Mouse (Mus musculus) midbrain, embryonic 15.5 days (tissue): ENCODE data around the gene Tmprss3. TPM values are rescaled to one million over a fixed set of nuclear protein-coding genes. Genes with fewer than 3 reads are reported as not detected.

ENCODE experiments used
- ATAC-seq: fragments of 200-750 bp; cut with Nextera tagmentation; replicated peaks from 2 replicates; pipeline ENCODE4 v1.8.0; 2017; ENCODE audit warnings: moderate TSS enrichment
- H3K27ac ChIP-seq: fragments of 300-500 bp; sonication (generic); 2 replicates; pipeline ENCODE4 v1.5.1; 2015; ENCODE audit warnings: mild to moderate bottlenecking, inconsistent platforms
- H3K27me3 ChIP-seq: fragments of 300-500 bp; sonication (generic); replicated peaks from 2 replicates; pipeline ENCODE4 v1.6.1; 2015; ENCODE audit warnings: inconsistent platforms
- H3K36me3 ChIP-seq: fragments of 300-500 bp; sonication (generic); replicated peaks from 2 replicates; pipeline ENCODE4 v1.6.1; 2015; ENCODE audit warnings: inconsistent platforms
- H3K4me1 ChIP-seq: fragments of 300-500 bp; sonication (generic); 2 replicates; pipeline ENCODE4 v1.6.1; 2015; ENCODE audit warnings: inconsistent platforms
- H3K4me2 ChIP-seq: fragments of 300-500 bp; sonication (generic); 2 replicates; pipeline ENCODE4 v1.6.1; 2015; ENCODE audit warnings: inconsistent platforms, mild to moderate bottlenecking, moderate library complexity
- H3K4me3 ChIP-seq: fragments of 300-500 bp; sonication (generic); 2 replicates; pipeline ENCODE4 v1.5.1; 2015; ENCODE audit warnings: mild to moderate bottlenecking, inconsistent platforms
- H3K9ac ChIP-seq: fragments of 300-500 bp; sonication (generic); 2 replicates; pipeline ENCODE4 v1.6.1; 2015; ENCODE audit warnings: mild to moderate bottlenecking, inconsistent platforms
- H3K9me3 ChIP-seq: fragments of 300-500 bp; sonication (generic); 2 replicates; pipeline ENCODE4 v1.6.1; 2016; ENCODE audit warnings: inconsistent platforms
- WGBS: fragments of 180-500 bp; shearing (Covaris S2); methylation state at CpG from one replicate; pipeline ENCODE4 v1.1.7; 2015; ENCODE audit warnings: mixed read lengths; 5-methylcytosine and 5-hydroxymethylcytosine counted together
- polyA plus RNA-seq: library from polyadenylated mRNA; unstranded; fragments of >200 nt; fragmentation: Nextera tagmentation; extraction: Ambion mirVana; gene quantifications from 2 replicates; pipeline ENCODE4 v1.2.1, GENCODE M21; 2015

Gene Tmprss3
- 0.08 TPM in 1 of 2 replicates, not detected in the other for polyA plus RNA-seq

DNA sequence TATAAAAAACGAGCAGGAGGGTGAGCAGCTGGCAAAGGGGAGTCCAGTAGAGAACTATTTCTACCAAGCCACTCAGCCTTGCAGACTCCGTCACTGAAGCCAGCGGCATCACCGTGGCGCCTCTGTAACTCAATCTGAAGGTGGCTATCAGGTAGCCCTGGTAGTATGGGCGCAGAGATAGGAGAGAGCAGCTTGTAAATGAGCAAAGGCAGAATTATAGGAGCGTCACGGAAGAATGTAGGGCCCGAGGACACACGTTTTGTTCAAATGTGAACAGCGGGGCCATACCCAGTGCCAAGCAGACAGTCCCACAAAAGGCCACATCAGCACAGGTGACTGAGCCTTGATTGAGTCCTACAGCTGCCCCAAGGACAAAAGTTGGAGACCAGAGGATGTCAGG lies at the start of gene Tmprss3:
Gene Tmprss3 (minus strand): TSS at position 101 of the 400 bp plus-strand sequence.
- 86% methylated on average over 11 of the region's 11 CpGs for WGBS
- no peak for ATAC-seq
- no peaks in the 10 kb centered on the region for H3K9me3 ChIP-seq
- no peaks in the 10 kb centered on the region for H3K36me3 ChIP-seq
- H3K4me2 ChIP-seq, result no peak within 1 kb of the TSS
- no peaks in the 10 kb centered on the region for H3K4me1 ChIP-seq
- no peak within 1 kb of the TSS for H3K27ac ChIP-seq
- H3K9ac ChIP-seq, result no peak within 1 kb of the TSS
- H3K4me3 ChIP-seq, result no peak within 1 kb of the TSS
- H3K27me3 ChIP-seq, result no peaks in the 10 kb centered on the region

DNA sequence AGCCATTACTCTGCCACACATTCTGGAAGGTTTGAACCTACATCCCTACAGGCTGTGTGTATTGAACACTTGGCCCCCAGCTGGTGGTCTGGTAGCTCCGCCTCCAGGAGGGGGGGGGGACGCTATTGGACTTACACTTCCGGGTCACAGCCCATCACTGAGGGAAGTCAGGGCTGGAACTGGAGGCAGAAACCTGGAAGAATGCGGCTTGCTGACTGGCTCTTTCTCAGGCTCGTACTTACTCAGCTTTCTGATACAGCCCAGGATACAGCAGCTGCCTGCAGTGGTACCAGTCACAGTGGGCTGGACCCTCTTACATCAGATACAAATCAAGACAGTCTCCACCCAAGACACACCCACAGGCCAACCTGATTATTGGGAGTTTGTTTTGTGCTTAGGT lies 48.4 kb upstream of the Tmprss3 start:
- Histone ChIP-seq H3K9ac (no peak overlapping the region), H3K4me1 (no peaks in the 10 kb centered on the region), H3K9me3 (no peaks in the 10 kb centered on the region), H3K36me3 (no peaks in the 10 kb centered on the region), H3K27ac (no peak overlapping the region), H3K4me2 (no peak overlapping the region), H3K4me3 (no peak overlapping the region), H3K27me3 (no peaks in the 10 kb centered on the region)
- ATAC-seq, result no peak
- WGBS, result 47% methylated on average over 5 of the region's 5 CpGs

DNA sequence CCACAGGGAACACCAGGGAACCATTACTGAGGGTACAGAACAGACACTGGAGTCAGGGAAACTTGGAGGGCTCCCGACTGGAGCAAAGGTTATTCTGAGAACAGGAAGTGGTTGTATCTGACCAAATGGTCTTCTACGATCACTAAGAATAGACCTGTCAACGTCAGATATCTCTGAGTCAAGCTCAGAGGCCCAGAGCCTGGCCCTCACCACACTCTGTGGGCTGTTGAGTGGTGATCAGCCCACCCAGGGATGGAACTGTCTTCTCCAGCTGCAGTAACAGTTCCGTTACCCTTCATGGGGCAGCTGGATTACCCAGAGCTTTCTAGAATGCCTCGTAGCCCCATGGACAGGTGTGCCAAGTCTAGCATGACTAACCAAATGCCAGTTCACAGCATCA lies 46.5 kb upstream of the Tmprss3 start:
- H3K4me2 ChIP-seq, result no peak overlapping the region
- no peaks in the 10 kb centered on the region for H3K4me1 ChIP-seq
- no peak overlapping the region for H3K27ac ChIP-seq
- WGBS, result 83% methylated on average over 5 of the region's 5 CpGs
- no peaks in the 10 kb centered on the region for H3K9me3 ChIP-seq
- no peak for ATAC-seq
- H3K9ac ChIP-seq, result no peak overlapping the region
- no peaks in the 10 kb centered on the region for H3K27me3 ChIP-seq
- H3K36me3 ChIP-seq, result no peaks in the 10 kb centered on the region
- no peak overlapping the region for H3K4me3 ChIP-seq

DNA sequence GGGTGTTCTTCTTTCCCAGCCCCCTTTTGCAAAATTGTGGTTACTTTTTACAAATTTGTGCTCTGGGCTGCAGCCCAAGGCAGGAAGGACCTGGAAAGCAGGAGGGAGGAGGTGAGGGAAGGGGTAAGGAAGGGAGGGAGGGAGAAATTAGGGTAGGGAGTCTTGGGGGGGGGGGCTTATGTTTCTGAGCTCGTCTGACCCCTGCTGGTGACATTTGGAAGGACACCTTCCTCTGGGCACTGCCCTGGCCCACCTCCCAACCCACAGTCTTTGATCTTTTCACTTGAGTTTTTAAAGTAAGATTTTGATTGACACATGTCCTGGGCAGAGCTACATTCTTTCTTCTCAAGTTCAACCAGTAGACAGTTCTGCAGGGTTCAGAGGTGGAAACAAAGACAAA lies 44.0 kb upstream of the Tmprss3 start:
- H3K4me2 ChIP-seq, result no peak overlapping the region
- no peak overlapping the region for H3K4me3 ChIP-seq
- H3K9ac ChIP-seq, result no peak overlapping the region
- WGBS, result 0% methylated on average over 1 of the region's 1 CpGs
- ATAC-seq, result no peak
- H3K9me3 ChIP-seq, result no peaks in the 10 kb centered on the region
- no peaks in the 10 kb centered on the region for H3K27me3 ChIP-seq
- no peak overlapping the region for H3K27ac ChIP-seq
- H3K4me1 ChIP-seq, result no peaks in the 10 kb centered on the region
- H3K36me3 ChIP-seq, result no peaks in the 10 kb centered on the region

DNA sequence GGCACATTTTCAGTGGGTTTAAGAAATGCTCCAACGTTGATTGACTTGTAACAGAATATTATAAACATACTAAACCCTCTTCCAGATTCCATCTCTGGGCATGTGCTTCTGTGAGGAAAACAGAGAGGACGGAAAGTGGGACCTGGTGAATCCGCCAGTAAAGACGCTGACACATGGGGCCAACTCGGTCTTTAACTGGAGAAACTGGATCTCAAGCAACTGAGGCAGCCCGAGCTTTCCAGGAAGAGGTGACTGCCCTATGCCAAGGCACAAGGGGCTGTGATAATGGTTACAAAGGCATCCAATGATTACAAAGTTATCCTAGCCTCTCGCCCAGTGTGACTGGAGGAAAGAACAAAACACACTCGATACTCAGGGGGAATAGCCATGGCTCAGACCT lies 42.4 kb upstream of the Tmprss3 start:
- Histone ChIP-seq H3K36me3 (no peaks in the 10 kb centered on the region), H3K27me3 (no peaks in the 10 kb centered on the region), H3K9me3 (no peaks in the 10 kb centered on the region), H3K4me3 (no peak overlapping the region), H3K9ac (no peak overlapping the region), H3K4me2 (no peak overlapping the region), H3K4me1 (no peaks in the 10 kb centered on the region), H3K27ac (no peak overlapping the region)
- WGBS, result 88% methylated on average over 8 of the region's 8 CpGs
- ATAC-seq, result no peak

DNA sequence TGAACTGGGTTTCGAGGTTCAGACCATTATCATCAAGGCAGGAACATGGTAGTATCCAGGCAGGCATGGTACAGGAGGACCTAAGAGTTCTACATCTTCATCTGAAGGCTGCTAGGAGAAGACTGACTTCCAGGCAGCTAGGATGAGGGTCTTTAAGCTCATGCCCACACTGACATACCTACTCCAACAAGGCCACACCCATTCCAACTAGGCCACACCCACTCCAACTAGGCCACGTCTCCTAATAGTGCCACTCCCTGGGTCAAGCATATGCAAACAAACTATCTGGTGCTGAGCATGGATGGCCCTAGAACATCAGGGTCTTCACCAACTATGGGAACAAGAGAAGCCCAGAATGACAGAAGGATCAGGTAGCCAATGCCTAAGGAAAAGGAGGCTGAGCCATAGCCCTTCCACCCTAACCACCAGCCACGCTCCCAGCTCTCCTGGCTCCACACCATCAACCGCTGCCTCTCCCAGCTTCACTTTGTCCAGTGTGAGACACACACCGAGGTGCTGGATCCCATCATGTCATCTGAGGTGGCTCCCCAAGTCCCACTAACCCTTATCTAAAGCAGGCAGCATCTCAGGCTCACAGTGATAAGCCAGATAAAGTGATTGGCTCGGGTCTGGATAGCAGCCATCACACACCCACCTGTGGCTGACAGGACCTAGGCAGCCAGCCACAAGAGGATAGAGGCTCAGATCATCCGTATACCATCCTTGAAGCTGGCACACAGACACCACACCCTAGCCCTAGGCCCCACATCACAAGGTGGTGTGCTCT lies 39.6 kb upstream of the Tmprss3 start:
- Histone ChIP-seq H3K9me3 (no peaks in the 10 kb centered on the region), H3K27ac (no peak overlapping the region), H3K4me3 (no peak overlapping the region), H3K4me2 (no peak overlapping the region), H3K9ac (no peak overlapping the region), H3K27me3 (no peaks in the 10 kb centered on the region), H3K36me3 (no peaks in the 10 kb centered on the region), H3K4me1 (no peaks in the 10 kb centered on the region)
- 84% methylated on average over 7 of the region's 7 CpGs for WGBS
- ATAC-seq, result no peak

DNA sequence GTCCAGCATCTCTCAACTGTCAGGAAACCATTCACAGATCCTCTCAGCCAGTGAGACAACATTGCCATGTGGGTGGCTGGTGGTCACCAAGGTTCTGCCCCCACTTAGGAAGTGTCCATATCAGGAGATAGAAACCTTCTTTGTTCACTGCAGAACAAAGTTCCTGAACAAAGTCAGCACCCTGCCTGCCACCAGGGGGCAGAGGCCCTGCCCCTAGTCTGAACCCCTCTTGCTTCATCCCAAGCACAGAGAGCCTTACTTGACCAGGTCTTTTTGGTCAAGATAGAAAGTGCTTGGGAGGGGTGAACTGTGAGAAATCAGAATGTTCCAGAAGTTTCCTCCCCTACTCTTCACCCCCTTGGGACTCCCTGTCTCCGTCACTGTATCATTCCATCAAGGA lies 37.1 kb upstream of the Tmprss3 start:
- 94% methylated on average over 1 of the region's 1 CpGs for WGBS
- no peaks in the 10 kb centered on the region for H3K27me3 ChIP-seq

DNA sequence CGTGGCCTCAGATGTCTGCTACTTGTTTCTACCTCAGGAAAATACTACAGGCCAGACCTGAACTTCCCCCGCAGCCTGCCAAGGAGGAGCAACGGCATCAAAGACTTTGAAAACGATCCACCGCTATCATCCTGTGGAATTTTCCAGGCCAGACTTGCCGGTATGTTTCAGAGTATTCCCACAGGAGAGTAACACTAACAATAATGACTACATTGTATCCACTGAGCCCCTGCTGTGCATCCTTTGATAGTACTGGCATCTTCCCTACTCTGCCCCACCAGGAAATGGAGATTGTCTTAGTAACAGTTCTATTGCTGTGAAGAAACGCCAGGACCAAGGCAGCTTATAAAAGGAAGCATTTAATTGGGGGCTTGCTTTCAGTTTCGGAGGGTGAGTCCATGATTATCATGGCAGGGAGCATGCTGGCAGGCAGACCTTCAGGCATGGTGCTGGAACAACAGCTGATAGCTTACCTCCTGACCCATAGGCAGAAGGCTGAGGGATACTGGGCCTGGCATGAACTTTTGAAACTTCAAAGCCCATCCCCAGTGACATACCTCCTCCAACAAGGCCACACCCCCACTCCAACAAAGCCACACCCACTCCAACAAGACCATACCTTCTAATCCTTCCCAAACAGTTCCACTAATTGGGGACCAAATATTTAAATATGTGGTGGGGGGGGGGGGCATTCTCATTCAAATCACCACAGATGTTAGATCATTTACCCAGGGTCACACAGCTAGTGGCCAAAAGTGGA lies 33.7 kb upstream of the Tmprss3 start:
- Histone ChIP-seq H3K9me3 (no peaks in the 10 kb centered on the region), H3K4me1 (peaks cover 5% of the 10 kb centered on the region; the same call in 1 of the 2 replicates), H3K4me2 (no peak overlapping the region), H3K36me3 (no peaks in the 10 kb centered on the region), H3K9ac (no peak overlapping the region), H3K27me3 (no peaks in the 10 kb centered on the region), H3K4me3 (no peak overlapping the region), H3K27ac (peak overlapping the region; percentile 3; the same call in 1 of the 2 replicates)
- WGBS, result 24% methylated on average over 8 of the region's 8 CpGs
- ATAC-seq, result no peak

More for the DNA sequence above, 37.1 kb upstream of the Tmprss3 start:
- no peak for ATAC-seq
- H3K4me1 ChIP-seq, result peaks cover 5% of the 10 kb centered on the region; the same call in 1 of the 2 replicates
- no peak overlapping the region for H3K4me2 ChIP-seq
- no peaks in the 10 kb centered on the region for H3K36me3 ChIP-seq
- no peak overlapping the region for H3K27ac ChIP-seq
- no peak overlapping the region for H3K9ac ChIP-seq
- H3K4me3 ChIP-seq, result no peak overlapping the region
- H3K9me3 ChIP-seq, result no peaks in the 10 kb centered on the region

DNA sequence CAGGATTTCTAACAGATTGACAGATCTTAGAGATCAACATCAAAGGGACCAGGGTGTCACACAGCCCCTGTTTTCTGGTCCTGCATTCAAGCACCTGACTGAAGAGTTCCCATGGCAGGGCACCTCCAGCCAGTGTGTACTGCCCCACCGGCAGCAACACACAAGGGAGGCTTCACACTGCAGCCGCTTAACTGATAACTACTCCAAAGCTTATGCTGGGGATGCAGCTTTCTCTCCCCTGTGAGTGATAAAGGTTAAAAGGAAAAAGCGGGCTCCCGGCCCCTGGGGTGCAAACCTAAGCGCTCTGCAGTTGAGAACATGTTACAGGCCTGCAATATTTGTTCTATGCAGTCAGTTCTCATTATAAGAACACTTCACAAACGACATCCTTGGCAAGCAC lies 33.0 kb upstream of the Tmprss3 start:
- WGBS, result 39% methylated on average over 6 of the region's 6 CpGs
- Histone ChIP-seq H3K9me3 (no peaks in the 10 kb centered on the region), H3K4me2 (no peak overlapping the region), H3K36me3 (no peaks in the 10 kb centered on the region), H3K4me3 (no peak overlapping the region), H3K27me3 (no peaks in the 10 kb centered on the region), H3K27ac (peak overlapping the region; percentile 3; the same call in 1 of the 2 replicates), H3K9ac (no peak overlapping the region), H3K4me1 (peaks cover 5% of the 10 kb centered on the region; the same call in 1 of the 2 replicates)
- no peak for ATAC-seq

DNA sequence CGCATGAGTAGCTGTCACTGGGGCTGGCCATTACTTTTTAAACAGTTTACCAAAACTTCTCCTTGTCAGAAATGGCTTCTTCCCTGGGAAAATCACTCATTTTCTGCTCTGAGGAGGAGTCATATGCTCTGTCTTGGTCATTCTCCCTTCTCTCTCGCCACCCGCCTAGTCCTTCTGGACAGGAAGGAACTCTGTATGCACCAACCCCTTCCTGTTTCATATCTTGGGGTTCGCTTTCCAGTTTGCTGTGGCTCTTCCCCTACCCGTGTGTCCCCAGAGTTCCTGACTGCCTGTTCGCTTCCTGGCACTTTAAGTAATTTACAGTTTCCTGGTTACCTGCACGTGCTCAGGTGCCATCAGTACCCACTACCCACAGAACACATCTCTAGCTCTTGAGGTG lies 28.2 kb upstream of the Tmprss3 start:
- WGBS, result 89% methylated on average over 7 of the region's 7 CpGs
- peaks cover 3% of the 10 kb centered on the region; the same call in 1 of the 2 replicates for H3K4me1 ChIP-seq
- H3K36me3 ChIP-seq, result no peaks in the 10 kb centered on the region
- H3K4me2 ChIP-seq, result no peak overlapping the region
- no peak overlapping the region for H3K4me3 ChIP-seq
- no peak overlapping the region for H3K27ac ChIP-seq
- H3K27me3 ChIP-seq, result no peaks in the 10 kb centered on the region
- no peak for ATAC-seq
- no peaks in the 10 kb centered on the region for H3K9me3 ChIP-seq
- H3K9ac ChIP-seq, result no peak overlapping the region

DNA sequence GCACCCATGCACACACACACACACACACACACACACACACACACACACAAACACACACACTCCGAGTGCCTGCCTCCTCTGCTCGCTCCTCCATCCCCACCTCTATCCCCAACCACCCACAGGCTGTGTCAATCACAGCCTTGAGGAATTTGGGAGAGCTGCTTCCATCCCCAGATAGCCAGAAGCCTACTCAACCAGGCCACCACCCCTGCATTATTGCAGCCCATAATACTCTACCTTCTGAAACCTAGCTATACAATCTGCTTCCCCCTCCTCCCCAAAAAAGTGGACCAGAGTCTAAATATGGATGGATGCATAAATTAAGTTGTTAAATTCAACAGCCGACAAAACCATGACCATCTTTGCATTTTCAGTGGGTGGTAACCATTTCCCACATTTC lies 27.6 kb upstream of the Tmprss3 start:
- Histone ChIP-seq H3K4me3 (no peak overlapping the region), H3K9ac (no peak overlapping the region), H3K27me3 (no peaks in the 10 kb centered on the region), H3K36me3 (no peaks in the 10 kb centered on the region), H3K9me3 (no peaks in the 10 kb centered on the region), H3K4me1 (no peaks in the 10 kb centered on the region), H3K4me2 (no peak overlapping the region), H3K27ac (no peak overlapping the region)
- no peak for ATAC-seq
- 68% methylated on average over 3 of the region's 3 CpGs for WGBS

DNA sequence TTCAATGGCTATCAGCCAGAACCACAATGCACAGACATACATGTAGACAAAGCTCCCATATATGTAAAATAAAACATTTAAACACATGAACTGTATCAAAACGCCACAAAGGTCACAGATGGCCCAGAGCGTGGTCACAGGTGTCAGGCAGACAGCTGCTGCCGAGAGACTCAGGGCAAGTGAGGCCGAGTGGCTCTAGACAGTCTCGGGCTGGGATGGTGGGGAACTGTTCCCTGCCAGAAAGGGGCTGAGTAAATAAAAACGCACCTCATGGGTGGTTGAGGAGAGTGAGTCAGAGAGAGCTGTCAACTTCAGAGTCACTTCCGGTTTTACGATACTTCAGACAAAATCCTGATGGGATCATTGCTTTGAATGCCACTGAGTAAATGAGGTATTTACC lies 25.8 kb upstream of the Tmprss3 start:
- H3K27ac ChIP-seq, result no peak overlapping the region
- H3K4me2 ChIP-seq, result no peak overlapping the region
- no peak overlapping the region for H3K9ac ChIP-seq
- H3K27me3 ChIP-seq, result no peaks in the 10 kb centered on the region
- no peaks in the 10 kb centered on the region for H3K4me1 ChIP-seq
- ATAC-seq, result no peak
- 91% methylated on average over 8 of the region's 8 CpGs for WGBS
- no peaks in the 10 kb centered on the region for H3K9me3 ChIP-seq
- H3K4me3 ChIP-seq, result no peak overlapping the region
- no peaks in the 10 kb centered on the region for H3K36me3 ChIP-seq
